Mouse (Mus musculus) forebrain, embryonic 14.5 days (tissue): Measurements from ENCODE around the gene Zcchc24. TPM values are rescaled to one million over a fixed set of nuclear protein-coding genes. Genes with fewer than 3 reads are reported as not detected.

Experiments used
- ATAC-seq: fragments of 200-750 bp; cut with Nextera tagmentation; 2 replicates; pipeline ENCODE4 v1.8.0; 2017; ENCODE audit warnings: mild to moderate bottlenecking, moderate library complexity
- DNase-seq: peaks from one replicate; pipeline ENCODE4 v3.0.0-alpha.2; 2015; ENCODE audit warnings: low spot score
- H3K27ac ChIP-seq: fragments of 300-500 bp; sonication (generic); 2 replicates; pipeline ENCODE4 v1.5.1; 2014; ENCODE audit warnings: low read depth, mild to moderate bottlenecking, control low read depth, low read length, moderate library complexity
- H3K27me3 ChIP-seq: fragments of 300-500 bp; sonication (generic); replicated peaks from 2 replicates; pipeline ENCODE4 v1.6.1; 2014; ENCODE audit warnings: low read length, control low read depth, mixed read lengths; ENCODE audit not compliant: control insufficient read depth, insufficient read depth
- H3K36me3 ChIP-seq: fragments of 300-500 bp; sonication (generic); 2 replicates; pipeline ENCODE4 v1.6.1; 2014; ENCODE audit warnings: low read length, control low read depth; ENCODE audit not compliant: control insufficient read depth, insufficient read depth
- H3K4me1 ChIP-seq: fragments of 300-500 bp; sonication (generic); 2 replicates; pipeline ENCODE4 v1.6.1; 2014; ENCODE audit warnings: antibody characterized with exemption, low read length, control low read depth; ENCODE audit not compliant: control insufficient read depth, insufficient read depth
- H3K4me2 ChIP-seq: fragments of 300-500 bp; sonication (generic); 2 replicates; pipeline ENCODE4 v1.6.1; 2014; ENCODE audit warnings: mild to moderate bottlenecking, control low read depth, low read length
- H3K4me3 ChIP-seq: fragments of 300-500 bp; sonication (generic); 2 replicates; pipeline ENCODE4 v1.5.1; 2014; ENCODE audit warnings: low read depth, low read length, control low read depth
- H3K9ac ChIP-seq: fragments of 300-500 bp; sonication (generic); 2 replicates; pipeline ENCODE4 v1.6.1; 2014; ENCODE audit warnings: mild to moderate bottlenecking, low read length, control low read depth, moderate library complexity
- H3K9me3 ChIP-seq: fragments of 300-500 bp; sonication (generic); replicated peaks from 2 replicates; pipeline ENCODE4 v1.6.1; 2016; ENCODE audit warnings: low read length, control low read depth, mixed read lengths; ENCODE audit not compliant: control insufficient read depth
- WGBS: fragments of 180-500 bp; shearing (Covaris S2); extraction: QIAGEN DNeasy Blood & Tissue Kit; methylation state at CpG from one replicate; pipeline ENCODE4 v1.1.7; 2014; 5-methylcytosine and 5-hydroxymethylcytosine counted together
- polyA plus RNA-seq: library from polyadenylated mRNA; unstranded; fragments of >200 nt; fragmentation: Nextera tagmentation; extraction: Ambion mirVana; gene quantifications from 2 replicates; pipeline ENCODE4 v1.2.1, GENCODE M21; 2014

Zcchc24 gene
- polyA plus RNA-seq, 1 experiment from 2014 or later = 8.0 TPM

- H3K27me3 ChIP-seq = no peaks in the 10 kb centered on the region
- H3K4me2 ChIP-seq = no peak overlapping the region
- WGBS = 86% methylated on average over 12 of the region's 12 CpGs
- H3K9me3 ChIP-seq = no peaks in the 10 kb centered on the region
- no peak overlapping the region for H3K9ac ChIP-seq
- H3K36me3 ChIP-seq = no peaks in the 10 kb centered on the region
- no peaks in the 10 kb centered on the region for H3K4me1 ChIP-seq
- ATAC-seq = no peak
- no peak overlapping the region for H3K27ac ChIP-seq
- H3K4me3 ChIP-seq = no peak overlapping the region
- no peak for DNase-seq
These were observed 18.6 kb upstream of the Zcchc24 start for GRCm38 (mm10) chr14:25787387-25787910.

DNA sequence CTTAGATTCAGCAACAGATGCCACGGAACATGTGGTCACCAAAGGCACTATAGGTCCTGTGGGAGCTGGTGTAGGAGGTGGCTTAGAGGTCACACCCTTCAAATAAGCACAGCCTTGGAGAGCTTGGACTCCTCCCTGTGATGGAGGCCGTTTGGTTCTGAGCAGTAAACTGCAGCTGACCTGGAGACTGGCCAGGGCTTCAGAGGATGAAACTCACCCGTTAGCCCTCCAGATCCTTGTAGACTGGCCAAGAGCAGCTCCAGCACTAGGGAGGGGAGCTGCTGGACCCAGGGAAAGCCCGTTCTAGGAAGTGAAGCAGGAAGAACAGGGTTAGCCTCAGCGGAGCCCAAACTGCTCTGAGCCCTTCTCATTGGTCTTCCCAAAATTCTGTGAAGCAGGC, 18.1 kb upstream of the Zcchc24 start:
- DNase-seq (no peak), ATAC-seq (no peak)
- Histone ChIP-seq H3K9me3 (no peaks in the 10 kb centered on the region), H3K27me3 (no peaks in the 10 kb centered on the region), H3K9ac (no peak overlapping the region), H3K4me2 (no peak overlapping the region), H3K4me3 (no peak overlapping the region), H3K36me3 (no peaks in the 10 kb centered on the region), H3K4me1 (no peaks in the 10 kb centered on the region), H3K27ac (no peak overlapping the region)
- WGBS = 69% methylated on average over 5 of the region's 5 CpGs

DNA sequence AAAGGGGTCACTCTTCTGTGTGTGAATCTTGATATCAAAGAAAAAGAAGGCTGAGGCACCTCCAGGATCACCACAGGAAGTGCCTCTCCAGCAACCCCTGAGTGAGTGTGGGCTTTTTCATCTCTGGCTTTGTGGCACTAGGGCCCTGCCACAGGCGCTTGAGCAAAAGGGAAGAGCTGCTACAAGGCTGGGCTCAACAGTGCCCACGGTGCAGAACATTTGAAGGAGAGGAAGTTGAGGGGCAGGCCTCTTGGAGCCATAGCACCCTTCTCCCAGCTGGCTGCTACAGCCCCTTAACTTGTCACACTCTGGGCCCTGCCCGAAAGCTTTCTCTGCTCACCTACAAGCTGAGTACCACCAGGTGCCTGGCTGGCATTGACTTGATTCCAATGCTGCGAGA, 16.4 kb upstream of the Zcchc24 start:
- 90% methylated on average over 4 of the region's 4 CpGs for WGBS
- Histone ChIP-seq H3K4me2 (no peak overlapping the region), H3K9ac (no peak overlapping the region), H3K4me1 (no peaks in the 10 kb centered on the region), H3K4me3 (no peak overlapping the region), H3K9me3 (no peaks in the 10 kb centered on the region), H3K27me3 (no peaks in the 10 kb centered on the region), H3K36me3 (no peaks in the 10 kb centered on the region), H3K27ac (no peak overlapping the region)
- DNase-seq = no peak
- ATAC-seq = no peak

- Histone ChIP-seq H3K4me2 (no peak overlapping the region), H3K27ac (no peak overlapping the region), H3K9ac (no peak overlapping the region), H3K9me3 (no peaks in the 10 kb centered on the region), H3K36me3 (no peaks in the 10 kb centered on the region), H3K4me1 (no peaks in the 10 kb centered on the region), H3K4me3 (no peak overlapping the region), H3K27me3 (no peaks in the 10 kb centered on the region)
- 64% methylated on average over 7 of the region's 7 CpGs for WGBS
- ATAC-seq (no peak), DNase-seq (no peak)
These were observed 14.4 kb upstream of the Zcchc24 start for GRCm38 (mm10) chr14:25783220-25783619.

DNA sequence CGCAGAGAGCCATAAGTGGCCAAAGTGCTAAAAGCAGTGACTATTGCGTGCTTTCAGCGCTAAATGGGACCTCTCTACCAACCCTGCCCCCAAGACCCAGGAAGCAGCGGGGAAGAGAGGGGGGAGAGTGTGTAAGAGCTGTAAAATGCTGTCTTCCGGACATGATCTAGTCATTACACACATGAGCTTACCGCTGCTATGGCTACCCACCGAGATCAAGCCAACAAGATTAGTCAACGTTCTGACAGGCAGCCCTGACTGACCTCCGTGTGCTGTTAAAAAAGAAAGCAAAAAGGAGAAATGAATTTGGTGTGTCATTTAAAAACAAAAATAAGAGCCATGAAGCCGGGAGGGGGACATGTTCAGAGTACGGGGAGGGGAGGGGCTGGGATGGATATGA, 11.8 kb upstream of the Zcchc24 start:
- H3K9me3 ChIP-seq = no peaks in the 10 kb centered on the region
- no peaks in the 10 kb centered on the region for H3K27me3 ChIP-seq
- WGBS = 82% methylated on average over 11 of the region's 11 CpGs
- H3K27ac ChIP-seq = no peak overlapping the region
- DNase-seq (no peak), ATAC-seq (no peak)
- no peak overlapping the region for H3K4me3 ChIP-seq
- H3K9ac ChIP-seq = no peak overlapping the region
- H3K4me1 ChIP-seq = no peaks in the 10 kb centered on the region
- no peak overlapping the region for H3K4me2 ChIP-seq
- no peaks in the 10 kb centered on the region for H3K36me3 ChIP-seq

DNA sequence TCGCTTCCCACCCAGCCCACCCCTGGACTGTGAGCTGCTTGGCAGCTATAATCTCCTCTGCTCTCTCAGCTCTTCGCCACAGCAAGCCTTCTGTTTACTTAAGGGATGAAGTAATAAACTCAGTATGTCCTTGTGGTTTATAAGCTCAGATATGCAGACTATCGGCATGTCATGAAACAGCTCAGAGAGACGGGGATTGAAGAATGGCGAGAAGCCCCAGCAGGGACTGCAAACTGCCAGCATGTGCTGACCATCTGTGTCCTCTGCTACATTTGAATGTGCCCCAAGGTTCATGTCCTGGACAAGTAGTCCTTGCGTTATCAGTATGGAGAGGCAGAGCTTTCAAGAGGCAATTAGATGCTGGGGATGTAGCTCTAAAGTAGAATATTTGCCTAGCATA, 7.5 kb upstream of the Zcchc24 start:
- H3K36me3 ChIP-seq = no peaks in the 10 kb centered on the region
- H3K9ac ChIP-seq = no peak overlapping the region
- H3K27ac ChIP-seq = no peak overlapping the region
- H3K4me2 ChIP-seq = no peak overlapping the region
- H3K4me3 ChIP-seq = no peak overlapping the region
- DNase-seq = no peak
- no peaks in the 10 kb centered on the region for H3K9me3 ChIP-seq
- H3K27me3 ChIP-seq = no peaks in the 10 kb centered on the region
- WGBS = 83% methylated on average over 6 of the region's 6 CpGs
- no peaks in the 10 kb centered on the region for H3K4me1 ChIP-seq
- ATAC-seq = no peak

- Histone ChIP-seq H3K4me3 (no peak overlapping the region), H3K4me2 (no peak overlapping the region), H3K9ac (no peak overlapping the region), H3K27ac (no peak overlapping the region), H3K27me3 (no peaks in the 10 kb centered on the region), H3K9me3 (no peaks in the 10 kb centered on the region), H3K4me1 (no peaks in the 10 kb centered on the region), H3K36me3 (no peaks in the 10 kb centered on the region)
- ATAC-seq = no peak
- WGBS = 47% methylated on average over 5 of the region's 5 CpGs
- no peak for DNase-seq
These were observed 5.3 kb upstream of the Zcchc24 start for GRCm38 (mm10) chr14:25774100-25774499.

GRCm38 (mm10) chr14:25773039-25773438, 4.2 kb upstream of the Zcchc24 start:
- no peak overlapping the region for H3K4me2 ChIP-seq
- H3K9me3 ChIP-seq = no peaks in the 10 kb centered on the region
- no peak overlapping the region for H3K27ac ChIP-seq
- DNase-seq = no peak
- H3K36me3 ChIP-seq = no peaks in the 10 kb centered on the region
- H3K9ac ChIP-seq = no peak overlapping the region
- H3K4me1 ChIP-seq = peaks cover 3% of the 10 kb centered on the region
- WGBS = 71% methylated on average over 4 of the region's 4 CpGs
- no peak overlapping the region for H3K4me3 ChIP-seq
- no peak for ATAC-seq
- no peaks in the 10 kb centered on the region for H3K27me3 ChIP-seq

- ATAC-seq (no peak), DNase-seq (peak; percentile 48)
- Histone ChIP-seq H3K27me3 (no peaks in the 10 kb centered on the region), H3K4me3 (peak overlapping the region; percentile 51), H3K9ac (no peak overlapping the region), H3K4me1 (peaks cover 30% of the 10 kb centered on the region), H3K9me3 (no peaks in the 10 kb centered on the region), H3K4me2 (peak overlapping the region; percentile 98; the same call in 1 of the 2 replicates), H3K36me3 (no peaks in the 10 kb centered on the region), H3K27ac (no peak overlapping the region)
- 13% methylated on average over 8 of the region's 8 CpGs for WGBS
These were observed 927 bp upstream of the Zcchc24 start for GRCm38 (mm10) chr14:25769626-25770306.
